Mouse (Mus musculus): ENCODE measurements around the gene Tubg2. TPM values are rescaled to one million over a fixed set of nuclear protein-coding genes. Genes with fewer than 3 reads are reported as not detected.
"Not testable (repeated sequence)": the region's sequence is repeated elsewhere in the genome, so short reads cannot be mapped to it uniquely, and the experiment has no call there.

Tubg2 gene
- total RNA-seq (2021), result 1 to 10 TPM; 2.2 to 2.9 TPM
- long read RNA-seq, experiment 1, partial matches to known transcripts, result 0 of 1 reads
- long read RNA-seq, experiment 1, other reads (novel, unspliced or antisense), result 1 of 1 reads
- long read RNA-seq, experiment 2, partial matches to known transcripts, result 0 of 2 reads
- long read RNA-seq, experiment 2, other reads (novel, unspliced or antisense), result 0 of 2 reads

- peak; percentile 54 to 69 for DNase-seq
These were observed at the start of gene Tubg2 for GRCm38 (mm10) chr11:101155728-101156371. Gene Tubg2 (plus strand): TSS chr11:101155907.

GRCm38 (mm10) chr11:101109351-101109750, 46.4 kb upstream of the Tubg2 start:
- intact Hi-C loops (cut with DNase I), result no loop called here
- DNase-seq, result no peak

More at GRCm38 (mm10) chr11:101155728-101156371, at the start of gene Tubg2:
- intact Hi-C loops (cut with DNase I), result no loop called here

- intact Hi-C loops (cut with DNase I), result no loop called here
- DNase-seq, result no peak
These were observed 45.0 kb upstream of the Tubg2 start for GRCm38 (mm10) chr11:101110708-101111107.

GRCm38 (mm10) chr11:101111178-101111577, 44.5 kb upstream of the Tubg2 start:
- no peak for DNase-seq
- intact Hi-C loops (cut with DNase I), result no loop called here

- DNase-seq, result no peak
- intact Hi-C loops (cut with DNase I), result no loop called here
These were observed 43.5 kb upstream of the Tubg2 start for GRCm38 (mm10) chr11:101112186-101112585.

- intact Hi-C loops (cut with DNase I), result no loop called here
- DNase-seq, result no peak
These were observed 40.1 kb upstream of the Tubg2 start for GRCm38 (mm10) chr11:101115564-101115963.

GRCm38 (mm10) chr11:101118105-101118504, 37.6 kb upstream of the Tubg2 start:
- intact Hi-C loops (cut with DNase I), result loop anchor here (2.0 kb wide), 1 partner anchor 19 kb away; no protein-coding TSS in a partner anchor
- no peak for DNase-seq

GRCm38 (mm10) chr11:101119131-101119760, 36.5 kb upstream of the Tubg2 start:
- intact Hi-C loops (cut with DNase I), result loop anchor here (2.0 kb wide), 1 partner anchor 20 kb away; no protein-coding TSS in a partner anchor
- no peak for DNase-seq

GRCm38 (mm10) chr11:101119761-101120544, 35.8 kb upstream of the Tubg2 start, which contains the start of the genes Retreg3 and Tubg1:
Gene Retreg3 (minus strand): TSS chr11:101119893.
Gene Tubg1 (plus strand): TSS chr11:101119938.
- intact Hi-C loops (cut with DNase I), result loop anchor here (2.0 kb wide), 1 partner anchor 21 kb away; no protein-coding TSS in a partner anchor
- peak; percentile 99 to 100 for DNase-seq

- intact Hi-C loops (cut with DNase I), result no loop called here
- no peak for DNase-seq
These were observed 35.0 kb upstream of the Tubg2 start for GRCm38 (mm10) chr11:101120545-101121188.

- DNase-seq; intact Hi-C loops (cut with DNase I): not testable (repeated sequence)
These were observed 31.2 kb upstream of the Tubg2 start for GRCm38 (mm10) chr11:101124494-101124893.

- DNase-seq; intact Hi-C loops (cut with DNase I): not testable (repeated sequence)
These were observed 30.7 kb upstream of the Tubg2 start for GRCm38 (mm10) chr11:101125008-101125407.

- intact Hi-C loops (cut with DNase I), result no loop called here
- DNase-seq, result peak in 1 of 2 experiments; percentile 33
These were observed 28.6 kb upstream of the Tubg2 start for GRCm38 (mm10) chr11:101127075-101127474.

GRCm38 (mm10) chr11:101128996-101129577, 26.6 kb upstream of the Tubg2 start:
- peak in 1 of 2 experiments; percentile 9 for DNase-seq

GRCm38 (mm10) chr11:101130056-101130756, 25.5 kb upstream of the Tubg2 start:
- peak; percentile 65 to 73 for DNase-seq
- intact Hi-C loops (cut with DNase I), result no loop called here

More at GRCm38 (mm10) chr11:101128996-101129577, 26.6 kb upstream of the Tubg2 start:
- intact Hi-C loops (cut with DNase I), result no loop called here

GRCm38 (mm10) chr11:101131187-101131586, 24.5 kb upstream of the Tubg2 start:
- intact Hi-C loops (cut with DNase I), result no loop called here
- no peak for DNase-seq

GRCm38 (mm10) chr11:101131701-101132100, 24.0 kb upstream of the Tubg2 start:
- intact Hi-C loops (cut with DNase I), result no loop called here
- DNase-seq, result peak in 1 of 2 experiments; percentile 49

- intact Hi-C loops (cut with DNase I), result no loop called here
- no peak for DNase-seq
These were observed 22.7 kb upstream of the Tubg2 start for GRCm38 (mm10) chr11:101133037-101133436.

Data from heart, postnatal 14 days (tissue).